Mouse (Mus musculus) urinary bladder, adult 18-20 months (tissue): ENCODE measurements at regions not wholly inside any gene's neighbourhood (a gene's known extent, or its start where the extent isn't known, plus 50 kb on each side); places are given as distances from the start of the nearest gene placed in this dataset.
"Not testable (repeated sequence)": the region's sequence is repeated elsewhere in the genome, so short reads cannot be mapped to it uniquely, and the experiment has no call there.

Source experiments
- DNase-seq, 2 experiments: peaks; one replicate each; pipeline ENCODE4 v3.0.0; 2022; ENCODE audit warnings: low spot score in 2 of 2, mixed read lengths in 2 of 2

DNA sequence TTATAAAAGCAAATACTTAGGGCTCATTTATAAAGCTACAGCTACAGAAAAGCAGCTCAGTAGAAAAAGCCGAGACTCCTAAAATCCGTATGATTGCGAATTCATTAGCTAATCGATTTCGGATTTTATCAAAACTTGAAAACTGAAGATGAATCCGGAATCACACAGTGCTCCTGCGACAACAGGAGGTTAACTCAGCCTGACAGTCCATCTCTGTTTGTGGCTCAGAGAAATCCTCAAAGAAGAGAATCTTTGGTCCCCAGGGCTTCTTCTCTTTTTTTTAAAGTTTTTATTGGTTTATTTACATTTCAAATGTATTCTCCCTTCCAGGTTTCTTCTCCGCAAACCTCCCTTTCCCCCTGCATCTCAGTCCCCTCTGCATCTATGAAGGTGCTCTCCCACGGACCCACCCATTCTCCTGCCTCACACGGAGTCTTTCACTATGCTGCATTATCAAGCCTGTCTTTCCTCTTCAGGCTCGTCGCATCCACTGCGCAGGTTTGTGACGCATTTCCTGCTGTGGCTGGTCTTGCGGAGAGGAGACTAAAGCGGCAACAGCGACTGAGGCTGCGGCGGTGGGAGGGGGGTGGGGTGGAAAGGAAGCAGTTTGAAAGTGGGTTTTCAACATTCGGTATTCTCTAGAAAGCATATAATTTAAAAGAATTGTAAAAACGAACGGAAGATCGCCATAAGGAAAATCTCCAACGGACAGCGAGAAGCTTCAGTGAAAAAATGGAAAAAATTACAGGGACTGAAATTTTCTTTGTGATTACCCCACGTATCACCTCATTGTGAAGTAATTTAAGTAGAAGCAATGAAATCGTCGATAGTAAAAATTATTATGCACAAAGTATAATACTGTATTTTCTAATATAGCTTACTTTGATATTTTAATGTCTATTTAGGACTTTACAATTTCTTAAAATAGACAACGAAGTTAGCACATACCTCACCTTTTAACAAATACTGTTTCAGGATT, 482.5 kb upstream of the Snrpn start:
- peak in 1 of 2 experiments; percentile 1 for DNase-seq

DNA sequence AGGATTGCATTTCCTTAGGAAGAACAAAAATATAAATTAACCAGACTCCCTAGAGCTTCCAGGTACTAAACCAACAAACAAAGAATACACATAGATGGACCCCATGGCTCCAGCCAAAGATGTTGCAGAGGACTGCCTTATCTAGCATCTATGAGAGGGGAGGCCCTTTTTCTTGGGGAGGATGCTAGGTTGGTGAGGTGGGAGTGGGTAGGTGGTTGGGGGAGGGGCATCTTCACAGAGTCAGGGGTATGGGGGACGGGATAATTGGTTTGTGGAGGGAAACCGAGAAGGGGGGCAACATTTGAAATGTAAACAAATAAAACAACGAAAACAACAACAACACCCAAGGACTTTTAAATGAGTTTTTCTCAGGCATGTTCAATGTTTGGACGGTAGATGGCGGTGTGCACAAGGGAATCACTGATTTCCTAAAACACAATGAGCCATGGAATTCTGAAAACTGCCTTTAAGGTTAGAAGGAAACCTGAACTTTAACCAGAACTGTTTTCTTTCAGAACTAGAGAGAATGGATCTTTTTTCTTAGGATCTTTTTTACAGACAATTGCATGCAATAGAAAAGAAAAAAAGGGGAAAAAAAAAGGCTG, 477.2 kb upstream of the Snrpn start:
- not testable (repeated sequence) for DNase-seq
